Mouse (Mus musculus): Measurements from ENCODE around the gene Osm. TPM values are rescaled to one million over a fixed set of nuclear protein-coding genes. Genes with fewer than 3 reads are reported as not detected.

Osm gene
- total RNA-seq, 2 experiments from 2014 or later, result 0.16 TPM; not detected in 1

DNA sequence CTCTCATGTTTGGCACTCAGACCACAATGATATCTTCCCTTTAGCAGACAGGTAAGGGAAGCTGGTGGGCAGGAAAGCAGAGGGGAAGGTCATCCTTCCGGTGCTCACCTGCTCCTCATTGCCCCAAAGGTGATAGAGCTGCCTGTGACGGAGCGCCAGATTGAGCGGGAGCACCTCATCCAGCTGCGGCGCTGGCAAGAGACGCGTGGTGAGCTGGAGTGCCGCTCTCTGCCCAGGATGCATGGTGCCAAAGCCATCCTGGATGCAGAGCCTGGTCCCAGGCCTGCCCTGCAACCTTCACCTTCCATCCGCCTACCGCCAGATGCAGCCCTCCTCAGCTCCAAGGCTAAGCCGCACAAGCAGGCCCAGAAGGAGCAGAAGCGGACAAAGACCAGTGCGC, 21.6 kb upstream of the Osm start:
- DNase-seq (ENCODE audit: low spot score in 2 of 2), result no peak

DNA sequence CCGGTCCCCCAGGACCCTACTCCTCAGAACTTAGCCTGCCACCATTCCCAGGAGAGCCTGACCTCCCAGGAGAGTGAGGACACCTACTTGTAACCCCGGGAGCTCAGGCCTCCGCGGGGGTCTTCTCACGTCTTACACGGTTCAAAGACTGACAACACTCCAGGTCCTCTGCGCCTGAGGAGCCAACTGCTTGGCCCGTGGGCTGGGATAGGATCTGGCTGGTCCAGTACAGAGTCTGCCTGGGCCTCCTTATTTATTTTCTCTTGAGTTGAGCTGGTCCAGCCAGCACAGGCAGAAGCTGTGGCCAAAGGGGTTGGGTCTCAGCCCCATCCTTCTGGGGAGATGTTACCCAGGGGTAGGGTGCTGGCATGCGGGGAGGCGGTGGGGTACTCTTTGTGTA, 21.2 kb upstream of the Osm start:
- no peak for DNase-seq (ENCODE audit: low spot score in 2 of 2)

DNA sequence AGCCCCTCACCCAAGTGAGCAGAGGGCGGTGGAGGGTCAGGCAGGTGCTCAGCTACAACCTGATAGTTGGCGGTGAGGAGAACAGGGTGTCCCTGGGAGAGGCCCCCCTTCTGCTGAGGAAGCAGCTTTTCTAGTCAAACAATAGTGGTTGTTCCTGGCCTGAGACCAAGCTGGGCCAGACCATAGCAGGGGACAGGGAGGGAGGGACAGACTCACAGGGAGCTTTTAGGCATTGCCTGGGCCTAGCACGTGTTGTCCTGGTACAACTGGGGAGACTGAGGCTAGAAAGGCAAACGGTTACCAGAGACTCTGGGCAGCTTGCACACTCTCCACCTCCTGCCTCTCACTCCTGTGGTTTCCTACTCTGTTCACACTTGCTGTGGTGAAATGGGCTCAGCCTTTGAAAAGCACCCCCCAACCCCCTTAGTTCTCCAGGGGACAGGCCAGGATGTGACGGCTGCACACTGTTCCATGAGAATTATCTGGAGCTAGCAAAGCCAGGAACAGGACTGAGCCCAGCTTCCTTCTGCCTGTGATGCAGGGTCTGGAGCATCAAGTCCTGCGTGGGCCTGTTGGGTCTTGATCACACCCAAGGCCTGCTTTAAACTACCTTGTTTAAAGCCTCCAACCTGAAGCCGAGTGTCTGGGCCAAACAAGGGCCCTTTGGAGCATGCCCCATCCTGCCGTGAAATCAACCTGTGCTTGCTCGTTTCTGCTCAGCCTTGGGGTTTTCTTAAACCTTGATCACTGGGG, 19.8 kb upstream of the Osm start:
- no peak for DNase-seq (ENCODE audit: low spot score in 2 of 2)

DNA sequence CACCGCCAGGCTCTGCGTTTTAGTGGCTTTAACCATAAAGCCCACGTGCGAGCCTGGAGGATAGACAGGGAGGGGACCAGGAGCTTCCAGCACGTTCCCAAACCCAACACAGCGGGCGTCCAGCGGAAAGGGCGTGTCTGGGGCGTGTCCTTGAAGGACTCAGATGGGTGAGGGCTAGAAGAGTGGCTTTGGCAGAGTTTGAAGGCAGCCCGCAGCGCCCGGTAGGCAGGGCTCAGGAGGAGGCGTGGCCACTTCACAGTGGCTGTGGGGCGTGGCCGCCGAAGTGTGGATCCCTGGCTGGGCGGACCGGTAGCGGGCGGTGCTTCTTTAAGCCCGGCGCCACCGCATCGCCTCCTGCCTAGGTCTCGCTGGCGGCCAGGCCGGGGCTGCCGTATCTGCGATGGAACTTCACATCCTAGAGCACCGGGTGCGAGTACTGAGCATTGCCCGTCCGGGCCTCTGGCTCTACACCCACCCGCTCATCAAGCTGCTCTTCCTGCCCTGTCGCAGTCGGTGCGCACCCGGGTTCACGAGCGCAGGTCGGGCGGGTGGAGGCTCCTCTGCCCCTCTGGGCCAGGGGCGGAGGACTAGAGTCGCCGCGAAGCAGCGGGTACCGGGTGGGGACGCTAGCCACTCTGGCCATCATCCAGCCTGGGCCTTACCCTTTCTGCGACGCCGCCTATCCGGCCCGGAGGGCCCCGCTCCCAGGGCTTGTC, 18.1 kb upstream of the Osm start, which contains the start of gene Castor1:
Castor1 (plus strand) TSS at position 312 of the 716 bp plus-strand sequence.
- DNase-seq (ENCODE audit: low spot score in 2 of 2), result peak; percentile 83 to 85

DNA sequence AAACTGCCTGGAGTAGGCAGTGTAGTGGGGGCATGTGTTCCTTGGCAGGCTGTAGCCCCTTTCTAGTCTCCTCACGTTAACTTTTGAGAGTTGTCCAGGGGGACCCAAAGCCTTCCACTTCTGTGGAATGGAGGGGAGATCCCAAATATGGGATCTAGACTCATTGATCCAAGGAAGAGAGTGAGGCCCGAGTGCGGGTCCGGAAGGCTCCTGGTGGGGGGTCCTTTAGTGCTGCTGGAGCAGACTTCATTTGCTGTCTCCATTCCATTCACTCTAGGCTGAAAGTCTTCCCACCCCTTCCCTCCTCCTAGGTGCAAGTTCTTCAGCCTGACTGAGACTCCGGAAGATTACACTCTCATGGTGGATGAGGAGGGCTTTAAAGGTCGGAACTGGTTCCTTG, 17.6 kb upstream of the Osm start:
- no peak for DNase-seq (ENCODE audit: low spot score in 2 of 2)

DNA sequence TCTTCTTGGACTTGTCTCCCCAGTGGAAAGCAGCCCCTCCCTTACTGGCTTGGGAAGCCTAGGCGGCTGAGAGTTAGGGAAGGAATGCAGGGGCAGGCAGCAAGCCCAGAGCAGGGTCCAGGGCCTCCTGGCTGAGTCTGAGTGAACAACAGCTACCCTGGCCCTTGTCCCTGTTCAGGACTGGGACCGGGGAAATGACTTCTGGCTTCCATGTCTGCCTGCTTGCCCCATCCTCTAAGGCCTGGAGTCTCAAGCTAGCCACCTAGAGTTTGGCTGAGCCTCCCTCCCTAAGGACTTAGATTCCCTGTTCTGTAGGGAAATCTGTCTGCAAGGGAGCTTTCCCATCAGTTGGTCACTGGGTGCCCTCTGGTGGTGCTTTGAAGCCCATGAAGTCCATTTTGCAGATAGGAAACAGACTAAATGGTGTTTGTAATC, 16.9 kb upstream of the Osm start:
- peak; percentile 63 to 69 for DNase-seq (ENCODE audit: low spot score in 2 of 2)

DNA sequence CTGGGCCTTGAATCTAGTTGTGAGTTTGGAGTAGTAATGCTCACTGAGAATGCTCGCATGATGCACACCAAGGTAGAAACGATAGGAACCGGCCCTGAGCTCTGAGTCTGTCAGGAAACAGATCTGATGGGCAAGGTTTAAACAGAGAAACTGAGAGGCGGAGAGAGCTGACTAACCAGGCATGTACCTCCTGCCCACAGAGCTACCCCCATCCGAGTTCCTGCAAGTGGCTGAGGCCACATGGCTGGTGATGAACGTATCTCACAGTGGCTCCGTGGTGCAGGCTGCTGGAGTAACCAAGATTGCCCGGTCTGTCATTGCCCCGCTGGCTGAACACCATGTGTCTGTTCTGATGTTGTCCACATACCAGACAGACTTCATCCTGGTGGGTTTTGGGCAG, 16.3 kb upstream of the Osm start:
- no peak for DNase-seq (ENCODE audit: low spot score in 2 of 2)

DNA sequence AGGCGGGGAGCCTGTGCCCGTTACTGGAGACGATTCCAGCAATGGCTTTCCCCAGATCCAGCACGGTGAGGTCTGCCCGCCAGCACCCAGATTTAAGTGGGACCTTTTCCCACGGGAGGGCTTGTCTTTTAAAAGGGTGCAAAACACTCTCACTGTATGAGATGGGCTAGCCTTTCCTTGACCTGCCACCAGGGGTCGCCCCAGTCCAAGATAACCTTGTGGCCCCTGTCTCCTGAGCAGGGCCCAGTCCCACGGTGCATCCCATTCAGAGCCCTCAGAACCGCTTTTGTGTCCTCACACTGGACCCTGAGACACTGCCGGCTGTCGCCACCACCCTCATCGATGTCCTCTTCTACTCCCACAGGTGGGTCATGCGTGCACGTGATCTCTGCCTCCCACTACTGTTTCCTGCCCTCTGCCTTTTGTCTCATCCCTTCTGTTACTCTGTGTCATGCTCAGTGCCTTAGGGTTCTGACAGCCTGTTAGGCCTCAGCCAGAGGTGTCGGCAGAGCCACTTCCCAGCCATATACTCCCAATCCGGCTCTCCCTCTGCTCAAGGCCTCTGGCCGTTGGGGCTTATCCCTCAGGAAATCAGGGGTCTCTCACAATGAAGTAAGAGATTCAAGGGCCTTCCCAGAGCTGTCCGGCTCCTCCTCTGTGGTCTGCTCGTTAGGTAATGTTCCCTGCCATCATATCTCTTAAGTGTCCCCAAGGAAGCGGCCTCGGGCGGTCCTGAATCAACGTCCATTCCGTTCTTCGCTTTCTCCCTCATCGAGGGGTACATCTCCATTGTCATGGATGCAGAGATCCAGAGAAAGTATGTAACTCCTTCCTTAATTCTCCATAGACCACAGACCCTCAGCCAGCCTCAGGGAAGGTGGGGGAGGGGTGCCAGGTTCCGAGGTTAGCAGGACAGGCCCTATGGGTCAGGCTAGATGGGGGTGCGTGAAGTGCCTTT, 15.5 kb upstream of the Osm start:
- peak; percentile 84 to 89 for DNase-seq (ENCODE audit: low spot score in 2 of 2)

DNA sequence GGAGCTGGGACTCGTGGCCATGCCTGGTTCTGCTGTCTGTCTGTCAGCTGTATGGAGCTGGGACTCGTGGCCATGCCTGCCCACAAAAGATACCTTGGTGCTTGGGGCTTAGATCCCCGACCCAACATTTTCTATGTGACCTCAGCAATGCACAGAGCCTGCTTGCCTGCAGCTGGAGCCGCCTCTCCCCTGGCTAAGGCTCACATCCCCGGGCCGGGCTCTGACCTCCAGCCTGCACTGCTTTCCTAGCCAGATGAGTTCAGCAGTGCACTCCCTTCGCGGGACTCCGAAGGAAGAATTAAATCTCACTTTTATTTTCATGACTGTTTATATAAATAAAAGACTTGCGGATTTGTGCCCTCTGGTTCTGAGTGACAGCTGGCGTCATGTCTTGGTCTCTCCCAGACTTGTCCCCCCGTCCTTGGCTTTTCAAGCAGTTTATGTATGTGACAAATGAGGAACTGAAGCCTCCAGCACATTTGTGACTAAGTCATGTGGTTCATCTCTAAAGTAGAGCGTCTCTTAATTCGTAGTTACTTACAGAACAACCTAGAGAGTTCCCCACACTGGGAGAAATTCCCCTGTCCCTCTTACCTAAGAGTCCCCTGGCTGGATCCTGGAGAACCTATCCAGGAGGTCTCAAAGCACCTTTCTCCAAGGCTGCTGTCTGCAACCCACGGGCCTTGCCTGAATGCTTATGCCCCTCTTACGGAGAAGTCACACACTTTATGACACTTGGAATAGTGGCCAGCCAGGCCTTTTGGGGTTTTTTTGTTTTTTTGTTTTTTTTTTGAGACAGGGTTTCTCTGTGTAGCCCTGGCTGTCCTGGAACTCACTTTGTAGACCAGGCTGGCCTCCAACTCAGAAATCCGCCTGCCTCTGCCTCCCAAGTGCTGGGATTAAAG, 13.9 kb upstream of the Osm start:
- DNase-seq (ENCODE audit: low spot score in 2 of 2), result no peak

DNA sequence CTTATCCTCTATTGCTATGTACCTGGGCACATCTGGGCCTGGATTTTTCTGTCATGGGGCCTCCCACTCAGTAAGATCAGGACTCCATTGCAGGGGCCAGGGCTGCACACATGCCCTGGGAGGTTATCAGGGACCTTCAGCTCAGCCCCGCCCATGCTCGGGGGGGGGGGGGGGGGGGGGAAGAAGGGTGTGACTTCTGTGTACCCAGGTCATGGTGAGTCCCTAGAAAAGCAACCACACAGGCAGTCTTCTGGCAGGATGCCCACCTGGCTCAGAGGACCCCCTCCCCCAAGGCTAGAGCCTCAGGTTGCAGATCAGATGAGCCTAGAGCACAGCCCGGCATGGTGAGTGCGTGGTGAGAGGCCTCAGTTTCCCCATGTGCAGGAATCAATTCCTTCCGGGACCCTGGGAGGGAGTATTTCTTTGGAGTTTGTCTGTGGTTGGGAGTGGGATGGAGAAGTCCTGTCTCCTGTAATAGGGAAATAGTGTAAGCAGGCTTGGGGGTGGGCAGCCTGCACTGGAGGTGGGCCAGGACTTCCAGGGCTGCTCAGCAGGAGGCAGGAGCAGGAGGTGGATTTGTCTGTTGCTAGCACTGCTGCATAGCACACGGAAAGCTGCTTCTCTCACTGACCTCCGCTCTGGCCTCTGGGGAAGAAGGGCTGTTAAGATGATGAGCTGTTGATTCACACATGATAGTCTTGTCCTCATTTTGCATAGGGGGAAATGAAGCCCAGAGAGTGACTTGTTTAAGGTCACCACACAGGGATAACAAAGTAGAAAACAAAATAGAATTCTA, 12.6 kb upstream of the Osm start:
- no peak for DNase-seq (ENCODE audit: low spot score in 2 of 2)

DNA sequence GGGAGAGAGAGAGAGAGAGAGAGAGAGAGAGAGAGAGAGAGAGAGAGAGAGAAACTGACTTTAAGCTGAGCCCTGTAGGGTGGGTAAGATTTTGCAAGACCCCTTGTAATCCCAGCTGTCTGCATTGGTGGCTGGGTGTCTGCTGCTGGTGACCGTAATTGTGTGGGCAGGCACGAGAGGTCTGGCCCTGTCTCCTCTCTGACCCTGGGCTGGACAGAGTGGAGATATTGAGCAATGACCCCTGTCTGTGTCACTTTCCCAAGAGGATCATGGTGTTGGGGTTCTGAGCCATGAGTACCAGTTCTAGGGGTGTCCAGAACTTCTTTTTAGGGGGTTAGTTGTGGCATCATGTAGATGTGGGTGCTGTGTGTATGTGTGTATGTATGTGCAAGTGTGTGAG, 12.0 kb upstream of the Osm start:
- no peak for DNase-seq (ENCODE audit: low spot score in 2 of 2)

DNA sequence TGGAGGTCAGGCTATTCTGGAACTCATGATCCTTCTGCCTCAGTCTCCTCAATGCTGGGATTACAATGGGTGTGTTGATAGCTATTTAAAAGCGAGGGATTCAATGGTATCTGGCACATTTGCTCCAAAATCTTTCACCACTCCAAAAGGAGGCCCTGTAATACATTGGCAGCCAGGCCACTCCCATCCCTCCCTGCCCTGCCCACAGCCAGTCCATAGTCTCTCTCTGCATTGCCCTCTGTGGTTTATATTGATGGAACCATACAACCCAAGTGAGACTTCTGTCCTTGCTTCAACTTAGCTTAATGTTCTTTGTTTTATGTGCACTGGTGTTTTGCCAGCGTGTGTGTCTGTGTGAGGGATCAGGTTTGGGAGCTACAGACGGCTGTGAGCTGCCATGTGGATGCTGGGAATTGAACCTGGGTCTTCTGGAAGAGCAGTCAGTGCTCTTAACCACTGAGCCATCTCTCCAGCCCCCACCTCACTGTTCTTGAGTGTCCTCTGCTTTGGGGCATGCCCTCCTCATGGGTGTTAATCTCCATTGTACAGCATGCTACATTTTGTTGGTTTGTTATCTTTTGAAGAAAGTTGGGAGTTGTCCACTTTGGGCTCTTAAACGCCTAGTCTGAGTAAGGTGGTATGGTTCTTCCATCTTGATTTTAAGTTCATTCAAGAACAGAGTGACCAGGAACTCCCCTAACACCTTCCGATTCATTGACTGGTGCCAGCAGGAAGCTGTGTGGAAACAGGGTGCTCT, 9.5 kb upstream of the Osm start:
- no peak for DNase-seq (ENCODE audit: low spot score in 2 of 2)

DNA sequence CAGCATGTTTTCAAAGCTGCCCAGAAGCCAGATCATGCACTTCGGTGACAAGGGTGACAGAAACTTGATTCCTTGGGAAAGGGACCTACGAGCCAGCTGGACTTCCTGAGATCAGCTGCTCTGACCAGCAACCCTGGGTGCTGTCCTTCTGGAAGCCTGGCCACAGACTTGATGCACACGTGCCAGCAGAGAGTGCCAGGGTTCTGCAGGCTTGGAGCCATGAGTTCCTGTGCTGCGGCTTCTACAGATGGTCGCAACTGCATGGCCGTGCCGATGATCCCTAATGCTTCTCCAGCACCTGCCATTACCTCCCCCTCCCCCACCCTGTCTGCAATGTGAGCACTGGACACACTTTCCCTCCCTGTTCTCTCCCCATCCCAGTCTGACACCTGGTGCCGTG, 7.8 kb upstream of the Osm start:
- peak in 1 of 2 experiments; percentile 22 for DNase-seq (ENCODE audit: low spot score in 2 of 2)

DNA sequence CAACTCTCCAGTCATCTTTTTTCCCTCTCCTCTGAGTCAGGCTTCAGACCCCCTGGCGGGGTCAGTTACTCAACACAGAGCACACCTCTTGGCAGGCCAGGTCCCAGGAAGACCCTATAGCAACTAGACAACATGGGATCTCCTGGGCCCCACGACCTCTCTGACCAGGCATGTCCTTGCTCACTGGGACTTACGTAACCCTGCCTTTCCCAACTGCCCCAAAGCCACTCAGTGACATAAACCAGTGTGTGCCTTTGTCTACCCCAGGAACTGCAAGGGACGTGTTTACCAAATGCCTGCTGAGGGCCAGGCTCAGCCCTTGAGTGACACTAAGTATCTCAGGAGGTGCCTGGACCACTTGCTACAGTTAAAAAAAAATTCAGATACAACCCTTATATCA, 6.4 kb upstream of the Osm start:
- peak in 1 of 2 experiments; percentile 15 for DNase-seq (ENCODE audit: low spot score in 2 of 2)

DNA sequence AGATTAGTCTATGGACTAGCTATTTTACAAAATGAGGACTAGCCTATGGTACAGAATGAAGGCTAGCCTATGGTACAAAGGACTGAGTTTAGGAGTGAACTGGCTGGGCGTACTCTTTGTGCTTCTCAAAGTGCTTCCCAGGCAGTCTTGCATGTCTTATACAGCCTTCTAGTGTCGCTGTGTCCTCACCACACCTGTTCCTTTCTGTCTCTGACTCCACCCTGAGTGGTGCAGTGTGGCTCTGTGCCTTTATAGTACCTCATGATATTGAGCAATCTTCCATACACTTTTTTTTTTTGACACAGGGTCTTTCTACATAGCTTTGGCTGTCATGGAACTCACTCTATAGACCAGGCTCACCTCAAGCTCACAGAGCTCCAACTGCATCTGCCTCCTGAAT, 4.8 kb upstream of the Osm start:
- DNase-seq (ENCODE audit: low spot score in 2 of 2), result no peak

DNA sequence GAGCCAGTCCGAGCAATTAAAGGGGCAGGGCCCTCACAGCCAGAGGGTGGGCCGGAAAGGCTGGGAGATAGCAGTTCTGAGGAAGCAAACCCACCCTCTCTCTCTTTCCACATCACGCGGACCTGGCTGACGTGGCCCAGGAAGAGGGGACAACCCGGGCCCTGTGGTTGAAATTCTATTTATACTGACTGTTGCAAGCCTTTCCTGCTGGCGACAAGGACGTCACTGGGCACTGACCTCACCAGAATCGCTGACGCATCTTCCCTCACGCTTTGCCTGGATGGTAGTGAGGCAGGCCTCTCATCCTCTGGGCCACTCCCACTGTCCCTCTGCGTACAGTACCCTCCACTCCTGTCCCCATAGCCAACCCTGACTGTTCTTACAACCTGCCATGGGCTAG, 3.6 kb upstream of the Osm start:
- no peak for DNase-seq (ENCODE audit: low spot score in 2 of 2)

DNA sequence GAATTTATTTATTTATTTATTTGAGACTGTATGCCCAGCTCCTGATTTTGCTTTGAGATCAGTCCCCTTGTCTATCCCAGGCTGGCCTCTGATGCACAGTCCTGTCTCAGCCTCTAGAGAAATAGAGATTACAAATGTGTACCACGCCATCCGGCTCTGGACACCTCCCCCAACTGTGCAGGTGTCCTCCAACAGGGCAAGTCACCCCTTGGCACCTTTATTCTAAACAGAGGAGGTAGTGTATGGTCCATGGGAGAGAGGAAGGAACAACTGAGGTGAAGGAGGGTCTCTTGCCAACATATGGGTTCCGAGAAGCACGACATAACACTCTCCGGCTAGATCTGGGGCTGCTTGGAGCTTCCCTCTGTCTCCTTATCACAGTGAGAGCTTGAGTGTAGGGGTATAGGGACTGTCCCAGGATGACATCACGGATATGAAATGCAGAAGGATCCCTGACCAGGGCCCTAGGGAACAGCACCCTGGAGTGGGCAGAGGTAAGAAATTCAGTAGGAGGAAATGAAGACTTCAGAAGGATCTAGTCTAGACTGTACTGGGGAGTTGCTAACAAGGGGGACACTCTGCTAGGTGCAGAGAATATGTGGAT, 1.1 kb upstream of the Osm start:
- no peak for DNase-seq (ENCODE audit: low spot score in 2 of 2)

DNA sequence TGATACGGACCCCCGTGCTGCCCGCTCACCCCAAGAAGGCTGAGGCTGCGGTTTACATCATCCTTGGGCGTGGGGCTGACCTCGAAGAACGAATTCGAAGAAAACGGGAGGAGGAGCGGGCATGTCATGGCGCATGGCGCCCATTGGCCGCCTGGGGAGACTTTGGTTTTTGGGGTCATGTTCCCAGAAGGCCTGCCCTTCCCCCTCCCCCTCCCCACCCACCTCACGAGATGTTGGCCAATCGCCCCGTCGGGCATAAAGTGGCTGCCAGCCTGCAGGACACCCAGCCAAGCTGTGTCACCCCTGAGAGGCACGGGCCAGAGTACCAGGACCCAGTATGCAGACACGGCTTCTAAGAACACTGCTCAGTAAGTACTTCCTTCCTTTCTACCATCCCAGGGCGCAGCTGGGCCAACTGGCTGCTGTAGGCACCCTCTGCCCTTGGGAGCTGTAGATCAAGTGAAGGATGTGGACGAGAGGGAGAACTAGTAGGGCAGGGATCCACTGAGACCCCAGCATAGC, 387 bp downstream of the Osm start:
- DNase-seq (ENCODE audit: low spot score in 2 of 2), result no peak
